Mouse (Mus musculus) CH12.LX (cell line): ENCODE results near the gene Lrp10. TPM values are rescaled to one million over a fixed set of nuclear protein-coding genes. Genes with fewer than 3 reads are reported as not detected.

Source experiments
- DNase-seq: peaks from one replicate; pipeline ENCODE4 v3.0.0-alpha.2; 2013; ENCODE audit errors: extremely low read depth
- H3K27ac ChIP-seq: 2 replicates; pipeline ENCODE4 v1.5.1; 2012; ENCODE audit warnings: low read depth, mild to moderate bottlenecking, control low read depth, moderate library complexity; ENCODE audit not compliant: insufficient read depth
- H3K27me3 ChIP-seq: replicated peaks from 2 replicates; pipeline ENCODE3; 2012; ENCODE audit warnings: inconsistent platforms
- H3K36me3 ChIP-seq, 2 experiments: replicated peaks in 1 of 2; 2 replicates each; pipeline versions ENCODE3 to v1.6.1; 2012; ENCODE audit warnings: inconsistent platforms in 1 of 2, low read length in 1 of 2, mild to moderate bottlenecking in 1 of 2, mixed read lengths in 1 of 2, moderate library complexity in 1 of 2; ENCODE audit not compliant: control insufficient read depth in 1 of 2, insufficient read depth in 1 of 2
- H3K4me1 ChIP-seq, 2 experiments: 2 replicates each; pipeline ENCODE4 v1.6.1; 2012; ENCODE audit warnings: inconsistent platforms in 1 of 2, moderate library complexity in 1 of 2; ENCODE audit not compliant: insufficient read depth in 2 of 2, control insufficient read depth in 1 of 2
- H3K4me2 ChIP-seq: 2 replicates; pipeline ENCODE4 v1.6.1; 2012; ENCODE audit warnings: low read depth, mild to moderate bottlenecking, control low read depth; ENCODE audit not compliant: poor library complexity, insufficient read depth, severe bottlenecking
- H3K4me3 ChIP-seq, 3 experiments: fragments of 150-350 bp in 1 of 3; sonication (generic) in 1 of 3; replicated peaks in 1 of 3; 2 replicates each; pipeline versions ENCODE3 to v1.5.1; 2011 to 2012; ENCODE audit warnings: low read depth in 2 of 3, low read length in 2 of 3, mild to moderate bottlenecking in 2 of 3, moderate library complexity in 2 of 3, control low read depth in 1 of 3, improper control_type of control experiment in 1 of 3, inconsistent platforms in 1 of 3, mixed read lengths in 1 of 3; ENCODE audit not compliant: poor library complexity in 1 of 3
- H3K79me2 ChIP-seq: replicated peaks from 2 replicates; pipeline ENCODE4 v1.6.1; 2012; ENCODE audit warnings: mild to moderate bottlenecking, moderate library complexity; ENCODE audit not compliant: control insufficient read depth, poor library complexity, insufficient read depth, severe bottlenecking; ENCODE audit errors: extremely low read depth
- H3K9ac ChIP-seq: 2 replicates; pipeline ENCODE4 v1.6.1; 2012; ENCODE audit warnings: low read depth, mild to moderate bottlenecking, control low read depth, moderate library complexity; ENCODE audit not compliant: insufficient read depth
- H3K9me3 ChIP-seq: replicated peaks from 2 replicates; pipeline ENCODE3; 2012; ENCODE audit warnings: low read length, inconsistent platforms, mixed read lengths
- CHD1 ChIP-seq: IDR thresholded peaks from 2 replicates; pipeline ENCODE4 v1.6.1; 2012; ENCODE audit warnings: low read depth, low read length, improper control_type of control experiment, inconsistent platforms
- CHD2 ChIP-seq: IDR thresholded peaks from 2 replicates; pipeline ENCODE4 v1.6.1; 2011; ENCODE audit warnings: low read length, improper control_type of control experiment
- E2F4 ChIP-seq: IDR thresholded peaks from 2 replicates; pipeline ENCODE4 v1.6.1; 2011; ENCODE audit warnings: low read depth, low read length, improper control_type of control experiment; ENCODE audit not compliant: insufficient replicate concordance
- ETS1 ChIP-seq: conservative IDR thresholded peaks from 2 replicates; pipeline ENCODE4 v1.6.1; 2012; ENCODE audit warnings: low read depth, mild to moderate bottlenecking, inconsistent platforms, low read length, improper control_type of control experiment, moderate library complexity
- JUN ChIP-seq: IDR thresholded peaks from 2 replicates; pipeline ENCODE4 v1.6.1; 2011; ENCODE audit warnings: low read depth, mild to moderate bottlenecking, low read length, improper control_type of control experiment, moderate library complexity; ENCODE audit not compliant: insufficient read depth
- KAT2A ChIP-seq: IDR thresholded peaks from 2 replicates; pipeline ENCODE4 v1.6.1; 2012; ENCODE audit warnings: low read length, improper control_type of control experiment, inconsistent platforms; ENCODE audit not compliant: insufficient replicate concordance
- MAFK ChIP-seq: IDR thresholded peaks from 2 replicates; pipeline ENCODE4 v1.6.1; 2011; ENCODE audit warnings: low read length, improper control_type of control experiment; ENCODE audit not compliant: insufficient replicate concordance
- MAX ChIP-seq: IDR thresholded peaks from 2 replicates; pipeline ENCODE4 v1.6.1; 2011; ENCODE audit warnings: low read length, improper control_type of control experiment
- MEF2A ChIP-seq: IDR thresholded peaks from 2 replicates; pipeline ENCODE4 v1.6.1; 2014; ENCODE audit warnings: low read depth, mild to moderate bottlenecking, inconsistent platforms, low read length, improper control_type of control experiment, borderline replicate concordance
- MXI1 ChIP-seq: IDR thresholded peaks from 2 replicates; pipeline ENCODE4 v1.6.1; 2011; ENCODE audit warnings: mild to moderate bottlenecking, low read depth, low read length, improper control_type of control experiment
- MYC ChIP-seq: IDR thresholded peaks from 2 replicates; pipeline ENCODE4 v1.6.1; 2011; ENCODE audit warnings: low read depth, mild to moderate bottlenecking, improper control_type of control experiment, low read length
- NELFE ChIP-seq: IDR thresholded peaks from 2 replicates; pipeline ENCODE4 v1.6.1; 2011; ENCODE audit warnings: low read depth, low read length, improper control_type of control experiment
- NRF1 ChIP-seq: IDR thresholded peaks from 2 replicates; pipeline ENCODE4 v1.6.1; 2014; ENCODE audit warnings: low read depth, mild to moderate bottlenecking, inconsistent platforms, low read length, improper control_type of control experiment, moderate library complexity
- PAX5 ChIP-seq: IDR thresholded peaks from 2 replicates; pipeline ENCODE4 v1.6.1; 2012; ENCODE audit warnings: low read length, inconsistent platforms, mixed read lengths
- POLR2A ChIP-seq: IDR thresholded peaks from 2 replicates; pipeline ENCODE4 v1.6.1; 2011; ENCODE audit warnings: low read depth, mild to moderate bottlenecking, improper control_type of control experiment, low read length
- RCOR1 ChIP-seq: conservative IDR thresholded peaks from 2 replicates; pipeline ENCODE4 v1.6.1; 2012; ENCODE audit warnings: low read depth, mild to moderate bottlenecking, inconsistent platforms, low read length, improper control_type of control experiment
- SIN3A ChIP-seq: IDR thresholded peaks from 2 replicates; pipeline ENCODE4 v1.6.1; 2012; ENCODE audit warnings: low read length, improper control_type of control experiment, inconsistent platforms
- SMC3 ChIP-seq: IDR thresholded peaks from 2 replicates; pipeline ENCODE4 v1.6.1; 2011; ENCODE audit warnings: low read depth, low read length, improper control_type of control experiment
- ZC3H11A ChIP-seq: IDR thresholded peaks from 2 replicates; pipeline ENCODE4 v1.6.1; 2012; ENCODE audit warnings: low read depth, mild to moderate bottlenecking, inconsistent platforms, low read length, improper control_type of control experiment
- ZNF384 ChIP-seq: IDR thresholded peaks from 2 replicates; pipeline ENCODE4 v1.6.1; 2012; ENCODE audit warnings: low read depth, low read length, improper control_type of control experiment, inconsistent platforms
- dilution Hi-C: fragments of 300-500 bp; cut with MboI; formaldehyde crosslinking; loops from 2 replicates; pipeline ENCODE4 v1.14.3; 2020; ENCODE audit warnings: low sequenced_read_pairs; ENCODE audit not compliant: extremely low pct_unique_long_range_greater_than_20kb, extremely low pct_ligation_motif_present
- in situ Hi-C: fragments of 300-500 bp; cut with MboI; formaldehyde crosslinking; loops from 3 replicates; pipeline ENCODE4 v1.14.3; 2019; ENCODE audit warnings: low sequenced_read_pairs, low pct_ligation_motif_present, low pct_unique_long_range_greater_than_20kb, mixed read lengths
- polyA plus RNA-seq: library from polyadenylated mRNA; unstranded; fragments of >175 nt; gene quantifications from 2 replicates; pipeline ENCODE4 v1.2.1, GENCODE M21; 2012; ENCODE audit warnings: low read depth; ENCODE audit not compliant: insufficient read length
- total RNA-seq, 2 experiments: library from RNA; depleted of rRNA; stranded (reverse); fragments of 300-350 nt in 1 of 2; fragments of >200 nt in 1 of 2; gene quantifications; 2 replicates each; pipeline ENCODE4 v1.2.3; 2012 to 2014

Lrp10 gene
- total and polyA plus RNA-seq, 3 experiments, result 28.7 to 79.8 (median 60.0) TPM

DNA sequence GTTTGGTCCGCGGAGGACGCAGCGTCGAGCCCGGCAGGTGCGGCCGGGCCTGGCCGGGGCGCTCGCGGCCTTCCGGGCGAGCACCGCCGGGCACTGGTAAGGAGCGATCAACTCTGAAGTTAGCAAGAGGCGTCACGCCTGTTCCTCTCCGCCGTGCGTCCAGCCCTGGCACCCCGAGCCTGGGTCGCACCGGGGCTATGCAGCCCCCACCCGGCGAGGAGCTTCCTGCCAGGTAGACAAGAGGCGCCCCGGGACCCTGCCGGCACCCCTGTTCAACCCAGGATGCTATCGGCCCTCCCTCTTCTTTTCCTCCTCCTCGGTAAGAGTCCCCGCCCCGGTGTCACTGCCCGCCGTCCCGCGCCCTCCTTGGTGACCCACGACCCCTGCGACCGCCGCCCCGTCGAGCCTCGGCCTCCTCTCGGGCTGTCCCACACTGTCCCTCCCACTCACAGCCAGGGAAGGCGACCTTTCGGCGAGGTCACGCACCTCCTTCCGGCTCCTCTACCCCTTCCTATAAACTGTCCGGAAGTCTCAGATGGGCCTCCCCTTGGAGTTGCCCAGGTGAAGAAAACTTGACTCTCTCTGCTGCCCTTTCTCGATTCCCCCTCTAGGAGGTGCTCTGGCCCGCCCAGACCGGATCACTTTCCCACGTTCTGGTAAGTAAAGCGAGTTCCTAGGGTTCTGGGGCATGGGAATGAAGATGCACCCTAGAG is 512 bp downstream of the Lrp10 start (continued):
- no peak for TF ChIP-seq ZNF384
- no peak for TF ChIP-seq RCOR1
- peak; percentile 46 for TF ChIP-seq NRF1
- TF ChIP-seq MEF2A, result peak; percentile 58; the same call in 1 of the 2 replicates
- 0 out of 2 replicates have a peak, but pooled peaks have one; percentile 50 for TF ChIP-seq KAT2A

DNA sequence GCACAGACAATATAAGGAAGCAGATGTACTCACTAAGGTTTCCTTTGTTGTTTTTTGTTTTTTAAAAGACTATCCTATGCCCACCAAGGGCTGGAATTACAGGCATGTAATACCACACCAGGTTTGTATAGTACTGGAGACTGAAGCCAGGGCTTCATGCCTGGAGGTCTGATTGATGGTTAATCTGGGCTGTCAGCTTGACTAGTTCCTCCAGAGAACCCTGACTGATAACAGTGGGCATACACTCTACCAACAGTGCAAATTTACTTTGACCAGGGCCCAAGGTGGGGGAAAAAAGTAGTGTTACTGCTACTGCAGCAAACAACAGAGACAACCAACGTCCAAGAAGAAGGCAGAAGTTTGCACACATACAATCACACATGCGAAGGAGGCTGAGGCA is 7.5 kb downstream of the Lrp10 start:
- DNase-seq, result no peak
- peaks cover 4% of the 10 kb centered on the region; the same call in 1 of the 2 replicates for H3K79me2 ChIP-seq
- H3K4me3 ChIP-seq, result no peak overlapping the region
- H3K36me3 ChIP-seq, result peaks cover 41 to 58% of the 10 kb centered on the region in 2 experiments
- H3K9ac ChIP-seq, result no peak overlapping the region
- no peak overlapping the region for H3K4me2 ChIP-seq
- dilution Hi-C loops (no loop called here), in situ Hi-C loops (no loop called here)
- H3K27me3 ChIP-seq, result no peaks in the 10 kb centered on the region
- H3K4me1 ChIP-seq, result peaks cover 3 to 11% of the 10 kb centered on the region in 2 experiments; a peak in 3 of 4 replicates
- no peak overlapping the region for H3K27ac ChIP-seq
- TF ChIP-seq MAX, result no peak
- no peak for TF ChIP-seq MAFK
- TF ChIP-seq CHD2, result no peak
- TF ChIP-seq ZC3H11A, result no peak
- no peak for TF ChIP-seq MEF2A
- no peak for TF ChIP-seq NRF1
- no peak for TF ChIP-seq E2F4
- no peak for TF ChIP-seq NELFE
- no peak for TF ChIP-seq PAX5
- no peak for TF ChIP-seq SIN3A
- TF ChIP-seq MXI1, result no peak
- TF ChIP-seq JUN, result no peak
- no peak for TF ChIP-seq CHD1
- no peak for TF ChIP-seq MYC
- TF ChIP-seq POLR2A, result no peak
- no peak for TF ChIP-seq RCOR1
- TF ChIP-seq ETS1, result no peak
- TF ChIP-seq SMC3, result no peak
- no peaks in the 10 kb centered on the region for H3K9me3 ChIP-seq
